Mouse (Mus musculus) gastrocnemius, postnatal 25 days (tissue): ENCODE data around the gene Spaca7. TPM values are rescaled to one million over a fixed set of nuclear protein-coding genes. Genes with fewer than 3 reads are reported as not detected.
"Not testable (repeated sequence)": the region's sequence is repeated elsewhere in the genome, so short reads cannot be mapped to it uniquely, and the experiment has no call there.

ENCODE experiments used
- DNase-seq: peaks from one replicate; pipeline ENCODE4 v3.0.0; 2022
- total RNA-seq, 2 experiments: library from RNA; stranded (reverse); gene quantifications; 1 replicate in 1 of 2; 2 replicates in 1 of 2; pipeline ENCODE4 v1.2.3; 2021

Gene Spaca7
- total RNA-seq, 2 experiments from 2014 or later, result not detected

DNA sequence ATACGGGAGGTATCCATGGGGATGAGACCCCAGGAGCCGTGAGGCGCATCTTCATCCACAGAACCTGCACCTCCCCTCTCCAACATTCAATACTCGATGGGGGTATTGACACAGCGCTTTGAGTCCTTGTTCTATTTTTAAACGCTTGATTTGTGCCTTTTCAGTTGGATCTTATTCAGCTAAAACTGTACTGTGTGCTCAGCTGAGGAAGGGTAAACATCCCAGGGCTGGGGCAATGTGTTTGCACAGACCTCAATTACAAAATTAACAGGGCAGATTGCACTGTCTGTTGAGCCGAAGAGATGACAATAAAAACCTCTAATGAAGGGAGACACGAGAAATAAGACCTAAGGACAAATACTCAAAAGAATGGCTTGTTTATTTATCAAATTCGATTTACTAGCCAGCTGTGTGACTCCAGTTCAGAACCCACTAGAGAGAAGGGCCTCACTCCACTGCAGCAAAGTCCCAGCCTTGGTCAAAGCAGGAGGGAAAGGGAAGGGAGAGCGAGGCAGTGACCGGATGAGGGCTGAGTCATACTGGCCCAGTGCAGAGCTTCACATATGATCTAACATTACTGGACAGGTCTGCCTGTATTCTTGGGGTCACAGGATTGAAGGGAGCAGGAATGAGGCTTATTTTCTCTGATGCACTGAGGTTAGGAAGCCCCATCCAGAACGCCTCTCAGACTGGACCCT, 37.1 kb downstream of the Spaca7 start:
- no peak for DNase-seq

GRCm38 (mm10) chr8:12613201-12613600, 40.4 kb downstream of the Spaca7 start:
- no peak for DNase-seq

DNA sequence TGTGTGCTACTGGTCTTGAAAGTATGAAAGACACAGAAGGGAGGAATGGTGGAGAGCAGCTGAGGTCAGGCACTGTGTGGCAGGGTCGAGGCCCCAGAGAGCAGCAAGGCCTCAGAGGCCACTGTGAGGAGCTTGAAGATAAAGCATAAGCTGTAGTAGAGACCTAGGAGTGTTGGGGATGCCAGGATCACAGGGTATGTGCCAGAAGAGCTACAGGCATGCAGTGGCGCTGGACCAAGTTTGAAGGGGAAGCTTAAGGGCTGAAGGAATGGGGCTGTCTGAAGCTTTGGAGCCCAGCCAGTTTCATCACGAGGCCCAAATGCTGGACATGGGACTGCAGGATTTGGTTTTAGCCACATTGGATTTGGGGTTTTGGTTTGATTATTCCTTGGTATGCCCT, 44.5 kb downstream of the Spaca7 start:
- not testable (repeated sequence) for DNase-seq

DNA sequence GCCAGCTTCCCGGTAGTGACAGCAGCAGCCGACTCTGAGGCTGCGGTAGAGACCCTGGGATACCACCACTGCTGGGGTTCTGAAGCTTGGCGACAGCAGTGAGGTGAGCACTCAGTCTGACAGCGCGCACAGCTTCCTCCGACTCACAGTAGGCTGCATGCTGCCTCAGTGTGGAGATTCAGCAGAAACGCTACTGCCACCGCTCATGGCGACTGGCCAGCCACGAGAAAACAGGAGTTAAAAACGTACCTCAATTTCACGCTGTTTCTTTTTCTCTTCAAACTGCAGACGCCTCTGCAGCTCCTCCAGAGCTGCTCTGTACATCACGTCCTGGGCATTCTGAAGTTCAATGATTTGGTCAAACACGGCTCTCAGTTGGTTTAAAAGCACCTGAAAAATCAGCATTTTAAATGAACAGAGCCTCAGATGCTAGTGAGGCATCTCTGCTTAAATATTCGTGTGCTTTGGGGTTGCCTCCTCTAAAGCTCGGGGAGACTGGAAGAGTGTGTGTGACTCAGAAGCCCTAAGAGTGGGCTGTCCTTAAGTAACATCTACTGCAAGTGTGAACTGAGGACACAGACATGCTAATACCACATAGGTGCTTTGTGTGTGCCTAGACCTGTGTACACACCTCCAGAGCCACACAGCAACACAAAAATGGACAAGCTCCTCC, 48.9 kb downstream of the Spaca7 start:
- no peak for DNase-seq

DNA sequence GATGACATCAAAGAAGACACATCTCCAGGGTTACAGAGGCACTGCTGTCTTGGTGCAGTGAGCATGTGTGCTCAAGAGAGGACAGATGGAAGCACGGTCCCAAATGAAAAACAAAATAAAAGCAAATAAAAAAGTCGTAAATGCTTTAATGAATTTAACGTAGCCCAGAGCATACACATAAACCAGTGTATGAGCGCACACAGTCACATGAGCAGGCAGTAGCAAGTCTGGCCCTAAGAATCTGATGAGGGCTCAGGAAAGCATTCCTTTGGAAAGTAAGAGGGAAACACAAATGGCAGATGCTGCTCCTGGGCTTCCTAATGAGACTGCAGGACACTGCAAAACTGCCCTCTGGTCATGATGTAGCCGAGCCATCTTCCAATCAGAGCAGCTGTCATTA, 53.1 kb downstream of the Spaca7 start:
- DNase-seq, result no peak

GRCm38 (mm10) chr8:12629079-12629478, 56.2 kb downstream of the Spaca7 start:
- DNase-seq, result no peak

DNA sequence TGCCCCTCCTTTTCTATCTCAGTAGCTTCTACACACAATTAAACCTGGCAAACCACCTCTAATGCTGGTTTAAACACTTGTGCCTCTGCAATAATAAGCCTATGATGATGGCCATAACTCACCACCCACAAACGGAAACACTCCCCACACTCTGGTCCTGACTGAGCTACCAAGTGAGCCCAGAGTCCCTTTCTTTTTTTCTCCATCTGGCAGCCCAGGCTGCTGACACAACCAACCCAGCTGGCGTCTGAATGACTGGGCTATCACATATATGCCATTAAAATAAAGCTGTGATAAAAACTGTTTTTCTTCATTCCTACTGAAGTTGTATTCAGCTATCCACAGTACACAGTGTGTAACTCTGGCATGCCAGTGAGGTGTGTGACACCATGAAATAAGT, 62.5 kb downstream of the Spaca7 start:
- DNase-seq, result no peak

- DNase-seq, result no peak
Observed at GRCm38 (mm10) chr8:12638446-12638845, 65.6 kb downstream of the Spaca7 start.

- DNase-seq, result no peak
Observed at GRCm38 (mm10) chr8:12641527-12641926, 68.7 kb downstream of the Spaca7 start.

DNA sequence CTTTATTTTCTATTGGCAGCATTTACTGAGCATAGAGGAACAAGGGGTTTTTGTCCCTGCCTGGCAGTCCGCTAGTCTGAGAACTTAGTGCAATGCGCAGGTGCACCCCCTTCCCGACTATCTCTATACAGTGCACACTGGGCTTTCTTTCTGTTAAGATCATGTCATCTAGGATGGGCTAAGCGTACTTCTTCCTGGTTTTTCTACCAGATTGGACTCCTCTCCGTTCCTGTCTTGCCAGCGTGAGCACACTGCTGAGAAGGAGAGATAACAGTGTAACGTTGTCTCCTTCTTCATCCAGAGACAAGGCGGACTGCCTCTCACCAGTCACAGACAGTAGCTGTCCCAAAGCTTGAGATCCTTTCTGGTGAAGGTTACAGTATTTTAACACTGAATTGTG, 71.5 kb downstream of the Spaca7 start:
- DNase-seq, result no peak

GRCm38 (mm10) chr8:12644894-12645293, 72.1 kb downstream of the Spaca7 start:
- no peak for DNase-seq

DNA sequence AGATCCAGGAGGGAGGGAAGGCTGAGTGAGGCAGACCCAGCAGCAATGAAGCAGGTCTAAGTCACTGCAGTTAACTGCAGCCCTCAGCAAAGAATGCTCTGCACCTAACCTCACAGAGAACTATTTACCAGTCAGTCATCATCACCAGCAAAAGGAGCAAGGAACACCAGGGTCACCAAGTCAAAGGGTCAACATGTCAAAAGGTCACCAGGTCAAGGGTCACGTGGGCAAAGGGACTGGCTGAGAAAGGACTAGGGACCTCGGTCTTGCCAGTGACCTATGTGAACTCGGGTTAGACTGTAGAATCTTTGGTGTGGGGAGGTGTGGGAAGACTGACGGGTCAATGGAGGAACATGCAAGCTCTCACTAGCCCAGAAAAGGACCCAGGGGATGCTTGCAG, 73.7 kb downstream of the Spaca7 start:
- DNase-seq, result no peak

- DNase-seq, result no peak
Observed at GRCm38 (mm10) chr8:12648951-12649350, 76.1 kb downstream of the Spaca7 start.

Other genes starting within 250 kb of the Spaca7 start
- not detected for gene Sox1, start 177.7 kb upstream of the Spaca7 start, total RNA-seq
- gene Tubgcp3, start 99.2 kb downstream of the Spaca7 start, total RNA-seq, result 1 to 10 TPM; 7.5 to 7.7 TPM
- gene Atp11a, start 184.0 kb downstream of the Spaca7 start, total RNA-seq, result 10 to 100 TPM; 23.7 to 27.0 TPM